Mouse (Mus musculus) ES-E14 (cell line): ENCODE data around the gene Aco1.

Experiments used
- HCFC1 ChIP-seq: IDR thresholded peaks from 2 replicates; pipeline ENCODE4 v1.6.1; 2012; ENCODE audit warnings: low read length, inconsistent platforms, borderline replicate concordance; ENCODE audit not compliant: insufficient read depth
- ZNF384 ChIP-seq: IDR thresholded peaks from 2 replicates; pipeline ENCODE4 v1.6.1; 2012; ENCODE audit warnings: low read depth, low read length, inconsistent platforms

- TF ChIP-seq HCFC1 (no peak), ZNF384 (no peak)
These were observed 35.7 kb downstream of the Aco1 start for GRCm38 (mm10) chr4:40178584-40178983.
